Mouse (Mus musculus): ENCODE measurements at regions not wholly inside any gene's neighbourhood (a gene's known extent, or its start where the extent isn't known, plus 50 kb on each side); places are given as distances from the start of the nearest gene placed in this dataset.

DNA sequence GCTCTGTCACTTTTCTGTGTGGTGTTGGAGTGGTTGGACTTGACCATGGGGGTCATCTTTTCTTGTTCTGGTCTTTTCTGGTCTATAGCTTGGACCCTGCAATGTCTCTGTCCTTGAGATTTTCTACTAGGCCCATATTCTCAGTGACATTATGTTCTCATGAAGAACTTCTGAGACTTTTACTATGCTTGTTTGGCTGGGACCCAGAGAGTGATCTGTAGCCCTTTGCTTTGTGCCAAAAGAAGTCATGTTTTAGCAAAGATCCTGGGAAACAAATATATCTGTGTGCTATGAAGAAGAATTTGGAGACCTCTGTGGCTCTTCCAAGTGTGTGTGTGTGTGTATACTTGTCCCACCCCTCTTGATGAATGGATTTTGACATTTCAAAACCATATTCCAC lies 79.4 kb upstream of the Slc1a3 start:
- TF ChIP-seq ZC3H11A (IDR thresholded peaks at IDR 0.05; ENCODE audit: borderline replicate concordance, low read depth, low read length), result no peak
- no peak for TF ChIP-seq HCFC1 (IDR thresholded peaks at IDR 0.05; ENCODE audit: borderline replicate concordance, insufficient read depth, low read length)
- TF ChIP-seq MAFK (IDR thresholded peaks at IDR 0.05; ENCODE audit: insufficient read depth, low read depth, low read length), result no peak
- no peak for TF ChIP-seq ZNF384 (IDR thresholded peaks at IDR 0.05; ENCODE audit: low read depth, low read length)
- no peak for TF ChIP-seq CHD2 (IDR thresholded peaks at IDR 0.05; ENCODE audit: low read depth, low read length)
- DNase-seq (ENCODE audit: low read depth, low spot score), result no peak

GRCm38 (mm10) chr15:8789000-8789399 lies 78.4 kb upstream of the Slc1a3 start:
- no peaks in the 10 kb centered on the region for H3K4me1 ChIP-seq (ENCODE audit: control insufficient read depth in 2 of 2, insufficient read depth in 2 of 2, low read length in 2 of 2, poor library complexity in 1 of 2)
- in situ Hi-C loops (cut with MboI; ENCODE audit: low sequenced_read_pairs in 2 of 2, unreplicated experiment in 2 of 2), result no loop called here

More for the DNA sequence above, 79.4 kb upstream of the Slc1a3 start:
- Histone ChIP-seq H3K9ac (ENCODE audit: insufficient read depth, low read depth, low read length, poor library complexity, severe bottlenecking) (no peak overlapping the region), H3K4me3 (ENCODE audit: insufficient read depth in 1 of 2, low read depth in 1 of 2, low read length in 2 of 2, poor library complexity in 1 of 2, severe bottlenecking in 1 of 2) (no peak overlapping the region), H3K36me3 (ENCODE audit: control insufficient read depth, insufficient read depth, low read length, poor library complexity, severe bottlenecking) (no peaks in the 10 kb centered on the region), H3K27ac (ENCODE audit: insufficient read depth, low read depth, low read length, poor library complexity, severe bottlenecking) (no peak overlapping the region), H3K4me1 (ENCODE audit: control insufficient read depth in 2 of 2, insufficient read depth in 2 of 2, low read length in 2 of 2, poor library complexity in 1 of 2) (no peaks in the 10 kb centered on the region), H3K9me3 (ENCODE audit: control insufficient read depth, insufficient read depth, low read depth, low read length) (no peaks in the 10 kb centered on the region)
- in situ Hi-C loops (cut with MboI; ENCODE audit: low sequenced_read_pairs in 2 of 2, unreplicated experiment in 2 of 2), result no loop called here

GRCm38 (mm10) chr15:8785537-8785936 lies 75.0 kb upstream of the Slc1a3 start:
- Histone ChIP-seq H3K9me3 (ENCODE audit: control insufficient read depth, insufficient read depth, low read depth, low read length) (no peaks in the 10 kb centered on the region), H3K36me3 (ENCODE audit: control insufficient read depth, insufficient read depth, low read length, poor library complexity, severe bottlenecking) (no peaks in the 10 kb centered on the region), H3K4me1 (ENCODE audit: control insufficient read depth in 2 of 2, insufficient read depth in 2 of 2, low read length in 2 of 2, poor library complexity in 1 of 2) (0 out of 4 replicates have a peak, but pooled peaks cover 0 to 3% of the 10 kb centered on the region in 2 experiments), H3K9ac (ENCODE audit: insufficient read depth, low read depth, low read length, poor library complexity, severe bottlenecking) (no peak overlapping the region), H3K27ac (ENCODE audit: insufficient read depth, low read depth, low read length, poor library complexity, severe bottlenecking) (no peak overlapping the region), H3K4me3 (ENCODE audit: insufficient read depth in 1 of 2, low read depth in 1 of 2, low read length in 2 of 2, poor library complexity in 1 of 2, severe bottlenecking in 1 of 2) (no peak overlapping the region)
- DNase-seq (ENCODE audit: low read depth, low spot score), result no peak
- TF ChIP-seq ZNF384 (IDR thresholded peaks at IDR 0.05; ENCODE audit: low read depth, low read length), result no peak
- TF ChIP-seq ZC3H11A (IDR thresholded peaks at IDR 0.05; ENCODE audit: borderline replicate concordance, low read depth, low read length), result no peak
- no peak for TF ChIP-seq HCFC1 (IDR thresholded peaks at IDR 0.05; ENCODE audit: borderline replicate concordance, insufficient read depth, low read length)
- no peak for TF ChIP-seq CHD2 (IDR thresholded peaks at IDR 0.05; ENCODE audit: low read depth, low read length)
- TF ChIP-seq MAFK (IDR thresholded peaks at IDR 0.05; ENCODE audit: insufficient read depth, low read depth, low read length), result no peak
- in situ Hi-C loops (cut with MboI; ENCODE audit: low sequenced_read_pairs in 2 of 2, unreplicated experiment in 2 of 2), result no loop called here

More at GRCm38 (mm10) chr15:8789000-8789399, 78.4 kb upstream of the Slc1a3 start:
- Histone ChIP-seq H3K9ac (ENCODE audit: insufficient read depth, low read depth, low read length, poor library complexity, severe bottlenecking) (no peak overlapping the region), H3K9me3 (ENCODE audit: control insufficient read depth, insufficient read depth, low read depth, low read length) (no peaks in the 10 kb centered on the region), H3K36me3 (ENCODE audit: control insufficient read depth, insufficient read depth, low read length, poor library complexity, severe bottlenecking) (no peaks in the 10 kb centered on the region), H3K27ac (ENCODE audit: insufficient read depth, low read depth, low read length, poor library complexity, severe bottlenecking) (no peak overlapping the region), H3K4me3 (ENCODE audit: insufficient read depth in 1 of 2, low read depth in 1 of 2, low read length in 2 of 2, poor library complexity in 1 of 2, severe bottlenecking in 1 of 2) (no peak overlapping the region)
- TF ChIP-seq CHD2 (IDR thresholded peaks at IDR 0.05; ENCODE audit: low read depth, low read length) (no peak), MAFK (IDR thresholded peaks at IDR 0.05; ENCODE audit: insufficient read depth, low read depth, low read length) (no peak), ZC3H11A (IDR thresholded peaks at IDR 0.05; ENCODE audit: borderline replicate concordance, low read depth, low read length) (no peak), ZNF384 (IDR thresholded peaks at IDR 0.05; ENCODE audit: low read depth, low read length) (no peak), HCFC1 (IDR thresholded peaks at IDR 0.05; ENCODE audit: borderline replicate concordance, insufficient read depth, low read length) (no peak)
- DNase-seq (ENCODE audit: low read depth, low spot score), result no peak

- Histone ChIP-seq H3K4me3 (ENCODE audit: insufficient read depth in 1 of 2, low read depth in 1 of 2, low read length in 2 of 2, poor library complexity in 1 of 2, severe bottlenecking in 1 of 2) (no peak overlapping the region), H3K36me3 (ENCODE audit: control insufficient read depth, insufficient read depth, low read length, poor library complexity, severe bottlenecking) (no peaks in the 10 kb centered on the region), H3K9me3 (ENCODE audit: control insufficient read depth, insufficient read depth, low read depth, low read length) (no peaks in the 10 kb centered on the region), H3K4me1 (ENCODE audit: control insufficient read depth in 2 of 2, insufficient read depth in 2 of 2, low read length in 2 of 2, poor library complexity in 1 of 2) (0 out of 4 replicates have a peak, but pooled peaks cover 0 to 4% of the 10 kb centered on the region in 2 experiments), H3K9ac (ENCODE audit: insufficient read depth, low read depth, low read length, poor library complexity, severe bottlenecking) (no peak overlapping the region), H3K27ac (ENCODE audit: insufficient read depth, low read depth, low read length, poor library complexity, severe bottlenecking) (no peak overlapping the region)
- in situ Hi-C loops (cut with MboI; ENCODE audit: low sequenced_read_pairs in 2 of 2, unreplicated experiment in 2 of 2), result no loop called here
- TF ChIP-seq CHD2 (IDR thresholded peaks at IDR 0.05; ENCODE audit: low read depth, low read length) (no peak), HCFC1 (IDR thresholded peaks at IDR 0.05; ENCODE audit: borderline replicate concordance, insufficient read depth, low read length) (no peak), ZC3H11A (IDR thresholded peaks at IDR 0.05; ENCODE audit: borderline replicate concordance, low read depth, low read length) (no peak), ZNF384 (IDR thresholded peaks at IDR 0.05; ENCODE audit: low read depth, low read length) (no peak), MAFK (IDR thresholded peaks at IDR 0.05; ENCODE audit: insufficient read depth, low read depth, low read length) (no peak)
- no peak for DNase-seq (ENCODE audit: low read depth, low spot score)
Observed at GRCm38 (mm10) chr15:8783567-8783966, 73.0 kb upstream of the Slc1a3 start.

GRCm38 (mm10) chr15:8783036-8783435 lies 72.5 kb upstream of the Slc1a3 start:
- DNase-seq (ENCODE audit: low read depth, low spot score), result no peak
- H3K9ac ChIP-seq (ENCODE audit: insufficient read depth, low read depth, low read length, poor library complexity, severe bottlenecking), result no peak overlapping the region
- H3K36me3 ChIP-seq (ENCODE audit: control insufficient read depth, insufficient read depth, low read length, poor library complexity, severe bottlenecking), result no peaks in the 10 kb centered on the region
- 0 out of 4 replicates have a peak, but pooled peaks cover 0 to 4% of the 10 kb centered on the region in 2 experiments for H3K4me1 ChIP-seq (ENCODE audit: control insufficient read depth in 2 of 2, insufficient read depth in 2 of 2, low read length in 2 of 2, poor library complexity in 1 of 2)
- no peak overlapping the region for H3K4me3 ChIP-seq (ENCODE audit: insufficient read depth in 1 of 2, low read depth in 1 of 2, low read length in 2 of 2, poor library complexity in 1 of 2, severe bottlenecking in 1 of 2)
- TF ChIP-seq ZNF384 (IDR thresholded peaks at IDR 0.05; ENCODE audit: low read depth, low read length), result no peak
- TF ChIP-seq CHD2 (IDR thresholded peaks at IDR 0.05; ENCODE audit: low read depth, low read length), result no peak
- no peak for TF ChIP-seq HCFC1 (IDR thresholded peaks at IDR 0.05; ENCODE audit: borderline replicate concordance, insufficient read depth, low read length)
- TF ChIP-seq ZC3H11A (IDR thresholded peaks at IDR 0.05; ENCODE audit: borderline replicate concordance, low read depth, low read length), result no peak
- no peak for TF ChIP-seq MAFK (IDR thresholded peaks at IDR 0.05; ENCODE audit: insufficient read depth, low read depth, low read length)
- no peaks in the 10 kb centered on the region for H3K9me3 ChIP-seq (ENCODE audit: control insufficient read depth, insufficient read depth, low read depth, low read length)
- no peak overlapping the region for H3K27ac ChIP-seq (ENCODE audit: insufficient read depth, low read depth, low read length, poor library complexity, severe bottlenecking)
- in situ Hi-C loops (cut with MboI; ENCODE audit: low sequenced_read_pairs in 2 of 2, unreplicated experiment in 2 of 2), result no loop called here

Data from ES-E14 (cell line).